Mouse (Mus musculus) left cerebral cortex, adult 2 months (tissue): ENCODE measurements around the gene Fars2. TPM values are rescaled to one million over a fixed set of nuclear protein-coding genes. Genes with fewer than 3 reads are reported as not detected.

Experiments
- DNase-seq, 2 experiments: peaks; one replicate each; pipeline ENCODE4 v3.0.0; 2021 to 2022; ENCODE audit warnings: low spot score in 2 of 2, mixed read lengths in 1 of 2; ENCODE audit errors: extremely low spot score in 1 of 2
- H3K27ac ChIP-seq: fragments of 200-600 bp; 2 replicates; pipeline ENCODE4 v1.8.1; 2022
- H3K4me3 ChIP-seq: fragments of 200-600 bp; 2 replicates; pipeline ENCODE4 v1.8.1; 2022
- CTCF ChIP-seq: fragments of 200-600 bp; IDR thresholded peaks from 2 replicates; pipeline ENCODE4 v1.8.1; 2022; ENCODE audit warnings: antibody characterized with exemption, mild to moderate bottlenecking, moderate library complexity
- intact Hi-C: fragments of 180-260 bp; cut with DNase I; formaldehyde crosslinking; loops from one replicate; pipeline ENCODE4 v1.15.1; 2025
- total RNA-seq, 2 experiments: library from RNA; stranded (reverse); gene quantifications; 2 replicates each; pipeline ENCODE4 v1.2.3; 2021

The Fars2 gene
- total RNA-seq, 2 experiments from 2014 or later: 34.4 to 40.7 TPM

- no peak overlapping the region for H3K27ac ChIP-seq
- H3K4me3 ChIP-seq: no peak overlapping the region
- DNase-seq: no peak
- intact Hi-C loops: loop anchor here (10.0 kb wide), 1 partner anchor 613 kb away; no protein-coding TSS in a partner anchor
- no peak for TF ChIP-seq CTCF
These were observed 5.9 kb upstream of the Fars2 start for GRCm38 (mm10) chr13:36111331-36111730.

GRCm38 (mm10) chr13:36113181-36113580 is 4.0 kb upstream of the Fars2 start:
- Histone ChIP-seq H3K4me3 (no peak overlapping the region), H3K27ac (no peak overlapping the region)
- no peak for TF ChIP-seq CTCF
- intact Hi-C loops: loop anchor here (10.0 kb wide), 1 partner anchor 612 kb away; no protein-coding TSS in a partner anchor
- no peak for DNase-seq

GRCm38 (mm10) chr13:36116520-36117142 is 581 bp upstream of the Fars2 start:
- intact Hi-C loops: loop anchor here (1.0 to 10.0 kb wide), 2 partner anchors 97 to 608 kb away; no protein-coding TSS in a partner anchor
- no peak for TF ChIP-seq CTCF
- Histone ChIP-seq H3K27ac (peak overlapping the region; percentile 97), H3K4me3 (peak overlapping the region; percentile 89)
- peak; percentile 27 to 46 for DNase-seq

GRCm38 (mm10) chr13:36119684-36120083 is 2.5 kb downstream of the Fars2 start:
- Histone ChIP-seq H3K4me3 (no peak overlapping the region), H3K27ac (no peak overlapping the region)
- intact Hi-C loops: loop anchor here (10.0 kb wide), 1 partner anchor 605 kb away; no protein-coding TSS in a partner anchor
- DNase-seq: no peak
- TF ChIP-seq CTCF: no peak

- Histone ChIP-seq H3K27ac (no peak overlapping the region), H3K4me3 (no peak overlapping the region)
- no peak for TF ChIP-seq CTCF
- intact Hi-C loops: no loop called here
- DNase-seq: no peak
These were observed 3.4 kb downstream of the Fars2 start for GRCm38 (mm10) chr13:36120606-36121005.

- Histone ChIP-seq H3K4me3 (no peak overlapping the region), H3K27ac (peak overlapping the region; percentile 19; the same call in 1 of the 2 replicates)
- TF ChIP-seq CTCF: no peak
- DNase-seq: no peak
- intact Hi-C loops: no loop called here
These were observed 12.3 kb downstream of the Fars2 start for GRCm38 (mm10) chr13:36129360-36130054.

- H3K27ac ChIP-seq: no peak overlapping the region
- no peak overlapping the region for H3K4me3 ChIP-seq
- no peak for TF ChIP-seq CTCF
- no peak for DNase-seq
- intact Hi-C loops: no loop called here
These were observed 14.2 kb downstream of the Fars2 start for GRCm38 (mm10) chr13:36131401-36131800.

GRCm38 (mm10) chr13:36131992-36132649 is 14.9 kb downstream of the Fars2 start:
- intact Hi-C loops: no loop called here
- no peak for DNase-seq
- Histone ChIP-seq H3K27ac (no peak overlapping the region), H3K4me3 (no peak overlapping the region)
- TF ChIP-seq CTCF: no peak

- no peak overlapping the region for H3K4me3 ChIP-seq
- TF ChIP-seq CTCF: no peak
- DNase-seq: no peak
- intact Hi-C loops: no loop called here
- no peak overlapping the region for H3K27ac ChIP-seq
These were observed 22.5 kb downstream of the Fars2 start for GRCm38 (mm10) chr13:36139703-36140102.

- DNase-seq: no peak
- TF ChIP-seq CTCF: no peak
- no peak overlapping the region for H3K4me3 ChIP-seq
- intact Hi-C loops: no loop called here
- no peak overlapping the region for H3K27ac ChIP-seq
These were observed 23.2 kb downstream of the Fars2 start for GRCm38 (mm10) chr13:36140247-36141016.

GRCm38 (mm10) chr13:36145601-36146000 is 28.4 kb downstream of the Fars2 start:
- intact Hi-C loops: no loop called here
- TF ChIP-seq CTCF: no peak
- no peak for DNase-seq
- Histone ChIP-seq H3K4me3 (no peak overlapping the region), H3K27ac (no peak overlapping the region)
